Mouse (Mus musculus) neutrophil, adult 5-6 weeks (primary cell): ENCODE data around the gene Agpat1. TPM values are rescaled to one million over a fixed set of nuclear protein-coding genes. Genes with fewer than 3 reads are reported as not detected.

Experiments
- ATAC-seq: fragments of 151-379, 151-347 bp; 2 replicates; pipeline ENCODE4 v1.8.0; 2017; ENCODE audit warnings: mild to moderate bottlenecking, moderate TSS enrichment; ENCODE audit not compliant: insufficient number of reproducible peaks, poor library complexity, low FRiP score, severe bottlenecking; ENCODE audit errors: extremely low read depth
- total RNA-seq: library from RNA; stranded (forward); fragments of 200-1000 nt; gene quantifications from 2 replicates; pipeline ENCODE4 v1.2.3, GENCODE M21; 2017

The Agpat1 gene
- total RNA-seq, 1 experiment from 2014 or later = 32.9 TPM

- peak; percentile 85 for ATAC-seq
These were observed 43.1 kb downstream of the Agpat1 start, which contains the start of gene Atf6b for GRCm38 (mm10) chr17:34646906-34647787. Atf6b (plus strand) TSS chr17:34647146.

DNA sequence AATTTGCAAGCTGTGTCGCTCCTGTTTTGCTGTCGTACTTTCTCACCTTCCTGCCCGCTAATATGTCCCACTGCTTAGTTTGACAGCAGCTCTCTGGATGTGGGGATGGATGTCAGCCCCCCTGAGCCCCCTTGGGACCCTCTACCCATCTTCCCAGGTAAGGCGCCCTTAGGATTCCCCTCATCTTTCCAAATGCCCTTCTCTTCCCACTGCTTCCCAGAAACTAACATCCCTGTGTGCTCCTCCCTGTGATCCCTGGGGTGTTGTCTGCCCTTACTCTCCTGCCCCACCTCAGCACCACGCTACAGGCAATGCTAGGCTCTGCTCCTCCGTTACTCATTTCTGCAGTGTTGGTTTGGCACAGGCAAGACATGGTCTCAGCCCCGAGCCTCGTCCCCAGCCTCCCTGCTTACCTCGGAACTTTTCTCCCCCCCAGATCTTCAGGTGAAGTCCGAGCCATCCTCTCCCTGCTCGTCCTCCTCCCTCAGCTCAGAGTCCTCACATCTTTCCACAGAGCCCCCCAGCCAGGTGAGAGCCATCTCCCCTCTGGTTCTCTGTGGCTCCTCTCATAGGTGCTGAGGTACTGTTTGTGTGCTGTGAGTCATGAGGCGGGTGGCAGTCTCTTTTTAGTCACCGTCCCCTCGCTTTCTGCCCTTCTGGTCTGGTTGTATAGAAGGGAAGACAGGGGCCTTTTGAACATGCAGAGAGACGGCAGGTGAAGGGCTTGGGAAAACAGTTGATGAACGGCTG is 44.3 kb downstream of the Agpat1 start:
- ATAC-seq = no peak

DNA sequence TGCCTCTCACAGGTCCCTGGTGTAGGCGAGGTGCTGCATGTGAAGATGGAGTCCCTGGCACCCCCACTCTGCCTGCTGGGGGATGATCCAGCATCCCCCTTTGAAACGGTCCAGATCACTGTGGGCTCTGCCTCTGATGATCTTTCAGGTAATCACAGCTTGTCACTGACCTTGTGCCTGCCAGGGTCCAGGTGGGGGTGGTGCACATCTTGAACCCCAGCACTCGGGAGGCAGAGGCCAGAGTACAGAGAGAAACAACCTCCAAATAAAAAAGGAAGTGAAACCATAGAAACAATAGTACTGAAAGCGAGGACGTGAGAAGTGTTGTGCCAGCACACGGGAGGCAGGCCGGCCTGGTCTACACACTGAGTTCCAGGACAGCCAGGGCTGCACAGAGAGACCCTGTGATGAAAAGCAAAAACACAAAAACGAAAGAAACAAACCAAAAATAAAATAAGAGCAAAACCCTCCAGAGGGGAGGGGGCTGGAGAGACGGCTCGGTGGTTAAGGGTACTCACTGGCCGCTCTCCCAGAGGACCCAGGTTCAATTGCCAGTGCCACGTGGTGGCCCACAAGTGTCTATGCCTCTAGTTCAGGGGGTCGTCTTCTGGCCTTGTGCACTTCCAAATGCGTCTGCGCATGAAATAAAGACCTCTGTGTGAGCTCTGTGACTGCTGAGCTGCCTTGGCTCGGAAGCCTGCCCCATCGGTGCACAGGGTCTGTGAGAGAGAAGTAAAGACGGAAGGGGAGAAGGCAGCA is 45.2 kb downstream of the Agpat1 start:
- ATAC-seq = no peak

- ATAC-seq = no peak
These were observed 46.7 kb downstream of the Agpat1 start for GRCm38 (mm10) chr17:34650781-34651180.

DNA sequence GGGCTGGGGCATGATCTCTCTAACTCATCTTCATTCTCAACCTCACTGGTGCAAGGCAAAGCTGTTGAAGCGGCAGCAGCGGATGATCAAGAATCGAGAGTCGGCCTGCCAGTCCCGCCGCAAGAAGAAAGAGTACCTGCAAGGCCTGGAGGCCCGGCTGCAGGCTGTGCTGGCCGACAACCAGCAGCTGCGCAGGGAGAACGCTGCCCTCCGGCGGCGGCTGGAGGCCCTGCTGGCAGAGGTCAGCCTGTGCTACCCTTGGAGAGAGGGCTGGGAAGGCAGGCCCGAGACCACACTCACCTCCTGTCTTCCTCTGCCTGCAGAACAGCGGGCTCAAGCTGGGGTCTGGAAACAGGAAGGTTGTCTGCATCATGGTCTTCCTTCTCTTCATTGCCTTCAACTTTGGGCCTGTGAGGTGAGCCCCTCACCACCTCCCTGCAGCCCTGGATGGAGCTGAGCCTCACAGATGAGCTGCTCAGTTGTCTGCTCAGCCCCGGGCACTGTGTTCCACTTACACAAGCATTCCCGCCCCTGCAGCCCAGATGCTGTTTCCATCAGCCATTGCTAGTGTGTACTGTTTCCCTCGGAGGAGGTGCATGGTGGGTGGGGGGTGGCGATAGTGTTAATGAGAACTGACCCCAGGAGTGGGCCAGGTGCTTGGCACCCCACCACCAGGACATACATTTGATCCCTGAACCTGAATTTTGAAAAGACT is 47.6 kb downstream of the Agpat1 start:
- ATAC-seq = no peak

DNA sequence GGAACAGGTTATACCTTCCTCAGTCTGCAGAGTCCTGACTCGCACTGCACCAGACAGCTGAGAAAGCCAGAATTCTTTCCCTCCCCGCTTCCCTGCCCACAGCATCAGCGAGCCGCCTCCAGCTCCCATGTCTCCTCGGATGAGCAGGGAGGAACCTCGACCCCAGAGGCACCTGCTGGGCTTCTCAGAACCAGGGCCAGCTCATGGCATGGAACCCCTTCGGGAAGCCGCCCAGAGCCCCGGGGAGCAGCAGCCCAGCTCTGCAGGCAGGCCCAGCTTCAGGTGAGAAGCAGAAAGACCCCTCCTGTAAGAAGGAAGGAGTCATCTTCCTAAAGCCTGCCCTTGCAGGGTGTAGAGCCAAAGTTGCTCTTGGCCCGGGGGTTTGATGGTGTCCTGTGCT is 48.5 kb downstream of the Agpat1 start:
- ATAC-seq = no peak

GRCm38 (mm10) chr17:34652985-34653384 is 48.9 kb downstream of the Agpat1 start:
- no peak for ATAC-seq

GRCm38 (mm10) chr17:34653746-34654285 is 49.8 kb downstream of the Agpat1 start:
- ATAC-seq = no peak

GRCm38 (mm10) chr17:34654392-34654791 is 50.3 kb downstream of the Agpat1 start:
- ATAC-seq = no peak

- no peak for ATAC-seq
These were observed 51.1 kb downstream of the Agpat1 start for GRCm38 (mm10) chr17:34655160-34655559.

DNA sequence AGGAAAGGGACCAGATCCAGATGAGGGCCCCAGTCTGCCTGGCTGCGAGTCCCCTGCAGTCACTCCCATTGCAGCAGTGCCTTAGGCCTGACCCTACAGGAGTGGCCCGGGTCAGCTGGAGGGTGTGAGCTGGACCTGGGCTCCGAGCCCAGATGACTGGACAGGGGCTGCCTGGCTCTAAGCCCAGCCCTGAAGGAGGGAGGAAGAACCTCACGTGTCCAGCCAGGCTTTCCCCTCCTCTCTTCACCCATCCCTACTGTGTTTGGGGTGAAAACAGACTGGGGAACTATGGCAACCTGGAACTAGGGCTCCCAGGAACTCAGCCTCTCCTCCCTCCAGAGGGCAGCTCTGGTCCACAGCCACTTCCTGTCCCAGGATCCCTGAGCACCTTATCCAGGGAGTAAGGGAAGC is 51.5 kb downstream of the Agpat1 start:
- no peak for ATAC-seq

GRCm38 (mm10) chr17:34656666-34657065 is 52.6 kb downstream of the Agpat1 start:
- no peak for ATAC-seq

GRCm38 (mm10) chr17:34657271-34657670 is 53.2 kb downstream of the Agpat1 start:
- ATAC-seq = no peak

GRCm38 (mm10) chr17:34658145-34658544 is 54.1 kb downstream of the Agpat1 start:
- no peak for ATAC-seq

DNA sequence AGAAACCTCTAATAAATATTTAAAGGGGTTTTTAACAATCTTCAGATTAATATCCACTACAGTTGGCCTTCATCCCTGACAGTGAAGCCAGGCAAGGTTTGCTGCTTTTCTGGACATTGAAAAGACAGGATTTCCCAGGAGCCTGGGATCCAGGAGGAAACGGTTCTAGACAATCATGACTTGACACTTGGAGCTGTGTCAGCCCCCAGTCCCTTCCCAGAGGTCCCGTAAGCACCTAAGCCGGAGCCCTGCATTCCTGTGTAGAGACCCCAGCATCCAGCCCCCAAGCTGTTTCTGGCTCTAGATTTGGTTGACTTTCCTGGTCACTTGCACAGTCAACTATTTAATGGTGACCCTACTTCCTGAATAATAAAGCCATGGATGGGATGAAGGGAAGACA is 54.5 kb downstream of the Agpat1 start:
- ATAC-seq = no peak

GRCm38 (mm10) chr17:34659181-34659896 is 55.3 kb downstream of the Agpat1 start:
- ATAC-seq = no peak

DNA sequence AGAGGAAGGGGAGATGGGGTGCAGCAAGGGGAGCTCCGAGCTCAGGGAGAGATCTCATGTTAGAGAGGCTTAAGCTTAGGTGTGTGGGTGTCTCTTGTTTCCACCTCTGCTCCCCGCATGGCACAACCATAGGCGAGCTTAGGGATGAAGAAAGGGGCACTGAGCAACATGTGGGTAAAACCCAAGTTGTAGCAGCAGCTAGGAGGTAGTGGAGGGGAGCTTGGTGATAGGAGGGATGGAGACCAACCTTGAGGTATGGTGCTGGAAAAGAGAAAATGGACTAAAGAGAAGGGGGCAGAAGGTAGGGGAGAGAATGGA is 55.8 kb downstream of the Agpat1 start:
- ATAC-seq = no peak

GRCm38 (mm10) chr17:34660259-34660820 is 56.3 kb downstream of the Agpat1 start:
- no peak for ATAC-seq
